In the genomic region with DNA sequence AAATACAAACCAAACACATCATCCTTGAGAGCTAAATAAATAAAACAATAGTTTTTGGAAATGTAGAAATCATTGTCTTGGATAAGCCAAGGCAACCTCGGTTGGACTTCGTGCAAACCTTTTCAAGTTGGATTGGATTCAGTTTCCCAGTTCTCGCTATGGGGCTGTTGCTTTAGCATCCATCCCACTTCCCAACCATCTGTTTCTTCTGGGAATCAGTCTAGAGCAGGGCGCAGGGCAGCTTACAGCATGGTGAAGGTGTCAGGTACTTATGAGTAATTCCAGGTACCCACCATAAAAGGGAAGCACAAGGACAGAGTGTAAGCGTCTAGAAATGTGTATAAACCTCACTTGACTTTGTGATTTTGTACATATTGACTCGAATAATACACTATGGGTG, we compare ENCODE assay signal across 16 mouse cellular contexts.
"Had no signal": no experiment of that assay in that cellular context is flagged by ENCODE, and none has a peak within 500 bp of the region (broad histone marks: within the 10 kb centered on the region; RNA-seq: fewer than 3 reads in every experiment).

No protein-coding gene starts in this region.

- H3K36me3 ChIP-seq: lung, embryonic 15.5 days; neural tube, embryonic 12.5 days had no signal

- H3K9me3 ChIP-seq: lung, embryonic 15.5 days; megakaryocyte, embryonic 14.5 days; midbrain, embryonic 12.5 days; neural tube, embryonic 12.5 days; stomach, embryonic 15.5 days had no signal

- H3K4me3 ChIP-seq: lung, embryonic 15.5 days; megakaryocyte, embryonic 14.5 days; midbrain, embryonic 12.5 days; neural tube, embryonic 12.5 days; stomach, embryonic 15.5 days had no signal

- H3K9ac ChIP-seq: lung, embryonic 15.5 days; midbrain, embryonic 12.5 days; neural tube, embryonic 12.5 days; stomach, embryonic 15.5 days had no signal

- H3K27ac ChIP-seq: lung, embryonic 15.5 days; macrophage; neural tube, embryonic 12.5 days; stomach, postnatal 0 days had no signal

- H3K4me1 ChIP-seq: lung, embryonic 15.5 days; megakaryocyte, embryonic 14.5 days; stomach, embryonic 15.5 days had no signal

- ATAC-seq: lung, postnatal 0 days had no signal

- DNase-seq: lung, adult 2 months; lung, postnatal 14 days; lung, postnatal 36 days; midbrain, embryonic 14.5 days; right cerebral cortex, postnatal 14 days; thymus, adult 2 months; thymus, postnatal 25 days; thymus, postnatal 4 days had no signal

- H3K4me2 ChIP-seq: lung, embryonic 15.5 days; midbrain, embryonic 12.5 days; neural tube, embryonic 12.5 days; stomach, embryonic 15.5 days had no signal

- H3K27me3 ChIP-seq: lung, embryonic 15.5 days; megakaryocyte, embryonic 14.5 days; midbrain, embryonic 12.5 days; neural tube, embryonic 12.5 days; stomach, embryonic 15.5 days had no signal
